Mouse (Mus musculus) midbrain, postnatal 0 days (tissue): ENCODE measurements around the gene Gm28051. TPM values are rescaled to one million over a fixed set of nuclear protein-coding genes. Genes with fewer than 3 reads are reported as not detected.

Experiments
- ATAC-seq: fragments of 200-750 bp; cut with Nextera tagmentation; 2 replicates; pipeline ENCODE4 v1.8.0; 2017; ENCODE audit warnings: moderate number of reproducible peaks, mild to moderate bottlenecking, moderate TSS enrichment, moderate library complexity; ENCODE audit not compliant: low FRiP score
- DNase-seq: peaks from one replicate; pipeline ENCODE4 v3.0.0-alpha.2; 2015; ENCODE audit warnings: low spot score
- H3K27ac ChIP-seq: fragments of 300-500 bp; sonication (generic); 2 replicates; pipeline ENCODE4 v1.5.1; 2014; ENCODE audit warnings: low read depth, mild to moderate bottlenecking, low read length, mixed read lengths
- H3K27me3 ChIP-seq: fragments of 300-500 bp; sonication (generic); 2 replicates; pipeline ENCODE4 v1.6.1; 2014; ENCODE audit warnings: low read length, control low read depth, mixed read lengths; ENCODE audit not compliant: insufficient read depth
- H3K36me3 ChIP-seq: fragments of 300-500 bp; sonication (generic); 2 replicates; pipeline ENCODE4 v1.6.1; 2014; ENCODE audit warnings: low read length, control low read depth, mixed read lengths; ENCODE audit not compliant: insufficient read depth
- H3K4me1 ChIP-seq: fragments of 300-500 bp; sonication (generic); 2 replicates; pipeline ENCODE4 v1.6.1; 2014; ENCODE audit warnings: mild to moderate bottlenecking, control low read depth, antibody characterized with exemption, low read length, mixed read lengths; ENCODE audit not compliant: insufficient read depth
- H3K4me2 ChIP-seq: fragments of 300-500 bp; sonication (generic); 2 replicates; pipeline ENCODE4 v1.6.1; 2014; ENCODE audit warnings: low read depth, mild to moderate bottlenecking, low read length, mixed read lengths; ENCODE audit not compliant: poor library complexity, severe bottlenecking
- H3K4me3 ChIP-seq: fragments of 300-500 bp; sonication (generic); 2 replicates; pipeline ENCODE4 v1.5.1; 2014; ENCODE audit warnings: low read depth, mild to moderate bottlenecking, low read length, moderate library complexity
- H3K9ac ChIP-seq: fragments of 300-500 bp; sonication (generic); replicated peaks from 2 replicates; pipeline ENCODE4 v1.6.1; 2014; ENCODE audit warnings: mild to moderate bottlenecking, low read length, moderate library complexity, mixed read lengths; ENCODE audit not compliant: poor library complexity, severe bottlenecking
- H3K9me3 ChIP-seq: fragments of 300-500 bp; sonication (generic); 2 replicates; pipeline ENCODE4 v1.6.1; 2016; ENCODE audit warnings: low read length, control low read depth
- CTCF ChIP-seq: IDR thresholded peaks from 2 replicates; pipeline ENCODE4 v1.5.1; 2016; ENCODE audit warnings: antibody characterized with exemption, mild to moderate bottlenecking
- WGBS: fragments of 180-500 bp; shearing (Covaris S2); extraction: QIAGEN DNeasy Blood & Tissue Kit; methylation state at CpG from one replicate; pipeline ENCODE4 v1.1.7; 2014; 5-methylcytosine and 5-hydroxymethylcytosine counted together
- polyA plus RNA-seq: library from polyadenylated mRNA; unstranded; fragments of >200 nt; fragmentation: Nextera tagmentation; extraction: Ambion mirVana; gene quantifications from 2 replicates; pipeline ENCODE4 v1.2.1, GENCODE M21; 2015
- total RNA-seq: library from RNA; depleted of rRNA; stranded (reverse); fragments of >200 nt; gene quantifications from 2 replicates; pipeline ENCODE4 v1.2.3, GENCODE M21; 2014

Gm28051 gene
- total and polyA plus RNA-seq, 2 experiments from 2014 or later: 0.93 TPM; not detected in 1

GRCm38 (mm10) chr12:102714116-102714515, 43.4 kb downstream of the Gm28051 start:
- WGBS: 87% methylated on average over 2 of the region's 2 CpGs
- H3K36me3 ChIP-seq: no peaks in the 10 kb centered on the region
- no peak overlapping the region for H3K9ac ChIP-seq
- H3K27me3 ChIP-seq: no peaks in the 10 kb centered on the region
- no peak for ATAC-seq
- no peak for DNase-seq
- H3K27ac ChIP-seq: no peak overlapping the region
- H3K4me2 ChIP-seq: no peak overlapping the region
- no peaks in the 10 kb centered on the region for H3K9me3 ChIP-seq
- TF ChIP-seq CTCF: no peak
- H3K4me1 ChIP-seq: no peaks in the 10 kb centered on the region
- H3K4me3 ChIP-seq: no peak overlapping the region

- no peaks in the 10 kb centered on the region for H3K4me1 ChIP-seq
- H3K36me3 ChIP-seq: no peaks in the 10 kb centered on the region
- no peak overlapping the region for H3K4me2 ChIP-seq
- DNase-seq (no peak), ATAC-seq (no peak)
- H3K27me3 ChIP-seq: no peaks in the 10 kb centered on the region
- no peak overlapping the region for H3K9ac ChIP-seq
- no peak overlapping the region for H3K4me3 ChIP-seq
- H3K27ac ChIP-seq: no peak overlapping the region
- no peaks in the 10 kb centered on the region for H3K9me3 ChIP-seq
- WGBS: 78% methylated on average over 20 of the region's 20 CpGs
- no peak for TF ChIP-seq CTCF
Observed at GRCm38 (mm10) chr12:102713153-102713865, 44.3 kb downstream of the Gm28051 start.

- TF ChIP-seq CTCF: no peak
- Histone ChIP-seq H3K9me3 (no peaks in the 10 kb centered on the region), H3K4me1 (no peaks in the 10 kb centered on the region), H3K36me3 (no peaks in the 10 kb centered on the region), H3K4me3 (no peak overlapping the region), H3K27me3 (no peaks in the 10 kb centered on the region), H3K4me2 (no peak overlapping the region), H3K27ac (no peak overlapping the region), H3K9ac (no peak overlapping the region)
- WGBS: 40% methylated on average over 4 of the region's 4 CpGs
- no peak for ATAC-seq
- no peak for DNase-seq
Observed at GRCm38 (mm10) chr12:102710851-102711375, 46.7 kb downstream of the Gm28051 start.

- Histone ChIP-seq H3K9ac (no peak overlapping the region), H3K4me2 (no peak overlapping the region), H3K4me1 (0 out of 2 replicates have a peak, but pooled peaks cover 2% of the 10 kb centered on the region), H3K27me3 (no peaks in the 10 kb centered on the region), H3K27ac (no peak overlapping the region), H3K4me3 (no peak overlapping the region), H3K36me3 (no peaks in the 10 kb centered on the region), H3K9me3 (no peaks in the 10 kb centered on the region)
- no peak for ATAC-seq
- 88% methylated on average over 5 of the region's 5 CpGs for WGBS
- TF ChIP-seq CTCF: no peak
- no peak for DNase-seq
Observed at GRCm38 (mm10) chr12:102709896-102710295, 47.7 kb downstream of the Gm28051 start.

GRCm38 (mm10) chr12:102708220-102708619, 49.3 kb downstream of the Gm28051 start:
- Histone ChIP-seq H3K27ac (no peak overlapping the region), H3K4me3 (no peak overlapping the region), H3K9me3 (no peaks in the 10 kb centered on the region), H3K9ac (no peak overlapping the region), H3K36me3 (no peaks in the 10 kb centered on the region), H3K27me3 (no peaks in the 10 kb centered on the region), H3K4me1 (0 out of 2 replicates have a peak, but pooled peaks cover 2% of the 10 kb centered on the region), H3K4me2 (no peak overlapping the region)
- WGBS: 63% methylated on average over 11 of the region's 11 CpGs
- TF ChIP-seq CTCF: peak; percentile 53
- DNase-seq (no peak), ATAC-seq (no peak)

- H3K4me2 ChIP-seq: no peak overlapping the region
- no peaks in the 10 kb centered on the region for H3K27me3 ChIP-seq
- H3K4me3 ChIP-seq: no peak overlapping the region
- peaks cover 11% of the 10 kb centered on the region; the same call in 1 of the 2 replicates for H3K4me1 ChIP-seq
- no peak overlapping the region for H3K27ac ChIP-seq
- no peak for TF ChIP-seq CTCF
- no peaks in the 10 kb centered on the region for H3K36me3 ChIP-seq
- no peak overlapping the region for H3K9ac ChIP-seq
- H3K9me3 ChIP-seq: no peaks in the 10 kb centered on the region
- WGBS: 92% methylated on average over 10 of the region's 10 CpGs
- ATAC-seq (no peak), DNase-seq (no peak)
Observed at GRCm38 (mm10) chr12:102706833-102707463, 50.6 kb downstream of the Gm28051 start.
